Mouse (Mus musculus) C2C12 (cell line): Measurements from ENCODE around the gene Prss46. TPM values are rescaled to one million over a fixed set of nuclear protein-coding genes. Genes with fewer than 3 reads are reported as not detected.

Experiments used
- H3K27me3 ChIP-seq: one replicate; pipeline ENCODE4 v1.6.1; 2011; ENCODE audit not compliant: control insufficient read depth, insufficient read depth, insufficient read length
- H3K36me3 ChIP-seq: one replicate; pipeline ENCODE4 v1.6.1; 2011; ENCODE audit not compliant: control insufficient read depth, insufficient read depth
- H3K4me3 ChIP-seq: one replicate; pipeline ENCODE4 v1.5.1; 2011; ENCODE audit warnings: mild to moderate bottlenecking, control low read depth; ENCODE audit not compliant: poor library complexity, insufficient read depth, severe bottlenecking
- H3K79me2 ChIP-seq: one replicate; pipeline ENCODE4 v1.6.1; 2011; ENCODE audit not compliant: control insufficient read depth, insufficient read depth
- H3K79me3 ChIP-seq: one replicate; pipeline ENCODE4 v1.6.1; 2011; ENCODE audit warnings: low read depth, control low read depth
- H3ac ChIP-seq: one replicate; pipeline ENCODE3; 2011; ENCODE audit warnings: low read depth; ENCODE audit not compliant: control insufficient read depth, insufficient read length
- CEBPB ChIP-seq: IDR thresholded peaks from one replicate; pipeline ENCODE4 v1.6.1; 2011; ENCODE audit warnings: low read depth, mild to moderate bottlenecking, control low read depth, moderate library complexity
- CTCF ChIP-seq: IDR thresholded peaks from one replicate; pipeline ENCODE4 v1.5.1; 2011; ENCODE audit not compliant: control insufficient read depth, insufficient read depth, insufficient read length
- FOSL1 ChIP-seq: IDR thresholded peaks from one replicate; pipeline ENCODE4 v1.8.0; 2011; ENCODE audit warnings: mild to moderate bottlenecking, low read length; ENCODE audit not compliant: poor library complexity, insufficient read depth, severe bottlenecking
- MAX ChIP-seq: IDR thresholded peaks from one replicate; pipeline ENCODE4 v1.6.1; 2011; ENCODE audit warnings: mild to moderate bottlenecking, control low read depth
- MYOD1 ChIP-seq: IDR thresholded peaks from one replicate; pipeline ENCODE4 v1.6.1; 2011; ENCODE audit warnings: low read depth; ENCODE audit not compliant: control insufficient read depth, insufficient read length
- MYOG ChIP-seq: IDR thresholded peaks from one replicate; pipeline ENCODE4 v1.6.1; 2011; ENCODE audit not compliant: control insufficient read depth, insufficient read length; ENCODE audit errors: extremely low read depth
- USF1 ChIP-seq: IDR thresholded peaks from one replicate; pipeline ENCODE4 v1.6.1; 2011; ENCODE audit warnings: low read depth, mild to moderate bottlenecking, control low read depth, moderate library complexity
- polyA plus RNA-seq: library from polyadenylated mRNA; unstranded; fragments of >200 nt; fragmentation: generic; extraction: Trizol; gene quantifications from one replicate; pipeline ENCODE4 v1.2.1, GENCODE M21; 2012; ENCODE audit warnings: missing spikeins

The Prss46 gene
- polyA plus RNA-seq, 1 experiment, result 0.12 TPM

DNA sequence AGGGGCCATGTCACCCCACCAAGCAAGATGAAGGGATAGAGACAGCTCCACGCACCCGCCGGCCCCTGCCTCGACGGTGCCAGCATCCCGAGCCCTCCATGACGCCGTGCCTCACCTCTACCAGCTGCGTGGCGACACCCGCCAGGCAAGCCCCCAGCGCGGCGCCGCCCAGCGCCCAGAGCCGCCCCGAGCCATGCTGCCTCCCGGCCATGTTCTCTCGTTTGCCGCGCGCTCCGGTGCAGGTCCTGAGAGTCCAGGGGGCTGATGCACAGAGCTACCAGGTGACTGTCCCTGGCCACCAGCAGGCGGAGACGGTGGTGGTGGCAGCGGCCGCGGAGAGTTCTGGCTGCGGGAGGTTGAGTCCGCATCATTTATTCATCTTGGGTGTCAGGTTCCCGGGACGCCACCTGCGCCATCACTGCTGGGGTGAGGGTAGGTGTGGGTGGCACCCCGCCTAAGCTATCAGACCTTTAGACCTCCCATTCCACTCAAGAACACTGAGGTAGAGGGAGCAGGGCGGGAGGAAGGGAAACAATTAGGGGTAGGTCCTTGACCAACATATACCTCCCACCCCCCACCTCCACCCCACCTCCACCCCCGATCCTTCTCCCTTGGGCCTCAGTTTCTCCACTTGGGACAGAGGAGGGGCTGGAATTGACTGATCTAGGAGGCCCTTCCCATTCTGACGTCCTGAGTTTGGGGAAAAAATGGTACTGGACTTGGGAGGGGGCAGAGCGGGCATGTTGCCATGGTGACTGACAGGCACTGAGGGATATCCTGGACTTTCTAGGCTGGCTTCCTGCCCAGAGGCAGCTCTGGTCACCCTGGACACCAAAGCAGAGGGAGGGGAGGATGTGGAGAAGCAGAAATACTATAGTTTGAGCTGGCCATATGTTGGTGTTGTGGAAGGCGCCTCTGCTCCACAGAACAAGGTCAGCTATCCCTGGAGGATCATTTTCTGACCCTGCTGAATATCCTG is 29.7 kb downstream of the Prss46 start:
- TF ChIP-seq CEBPB, result no peak
- TF ChIP-seq USF1, result no peak
- TF ChIP-seq MYOG, result no peak
- TF ChIP-seq MYOD1, result no peak
- no peak for TF ChIP-seq FOSL1
- TF ChIP-seq CTCF, result no peak
- no peak for TF ChIP-seq MAX
- Histone ChIP-seq H3K4me3 (no peak overlapping the region), H3ac (no peak overlapping the region), H3K79me2 (no peaks in the 10 kb centered on the region), H3K27me3 (peaks cover 13% of the 10 kb centered on the region), H3K79me3 (no peaks in the 10 kb centered on the region), H3K36me3 (no peaks in the 10 kb centered on the region)

DNA sequence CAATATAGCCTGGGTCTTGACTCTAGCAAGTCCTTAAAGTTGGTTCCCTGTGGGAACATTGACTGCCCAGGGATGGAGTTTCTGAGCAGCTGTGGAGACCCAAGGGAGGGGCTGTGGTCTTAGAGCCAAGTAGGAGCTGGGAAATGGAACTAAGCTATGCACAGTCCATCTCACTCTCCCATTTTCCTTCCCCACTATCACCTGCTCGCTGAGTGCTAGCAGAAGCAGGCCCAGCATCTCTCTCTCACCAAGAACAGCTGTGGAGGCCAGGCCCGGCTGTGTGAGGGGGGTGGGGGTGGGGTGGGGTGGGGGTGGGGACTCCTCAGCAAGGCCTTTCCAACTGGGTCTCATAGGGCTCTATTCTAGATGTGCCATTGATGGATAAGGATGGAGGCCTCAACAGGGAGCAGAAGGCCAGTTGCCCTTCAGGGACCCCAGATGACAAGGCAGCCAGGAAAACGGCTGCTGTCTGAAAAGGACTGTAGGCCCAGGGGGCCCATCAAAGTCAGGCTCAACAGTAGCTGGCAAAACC is 30.4 kb downstream of the Prss46 start:
- no peaks in the 10 kb centered on the region for H3K79me3 ChIP-seq
- peaks cover 13% of the 10 kb centered on the region for H3K27me3 ChIP-seq
- no peak overlapping the region for H3ac ChIP-seq
- H3K36me3 ChIP-seq, result no peaks in the 10 kb centered on the region
- TF ChIP-seq MYOD1 (no peak), MAX (no peak), FOSL1 (no peak)
- no peaks in the 10 kb centered on the region for H3K79me2 ChIP-seq
- H3K4me3 ChIP-seq, result no peak overlapping the region

DNA sequence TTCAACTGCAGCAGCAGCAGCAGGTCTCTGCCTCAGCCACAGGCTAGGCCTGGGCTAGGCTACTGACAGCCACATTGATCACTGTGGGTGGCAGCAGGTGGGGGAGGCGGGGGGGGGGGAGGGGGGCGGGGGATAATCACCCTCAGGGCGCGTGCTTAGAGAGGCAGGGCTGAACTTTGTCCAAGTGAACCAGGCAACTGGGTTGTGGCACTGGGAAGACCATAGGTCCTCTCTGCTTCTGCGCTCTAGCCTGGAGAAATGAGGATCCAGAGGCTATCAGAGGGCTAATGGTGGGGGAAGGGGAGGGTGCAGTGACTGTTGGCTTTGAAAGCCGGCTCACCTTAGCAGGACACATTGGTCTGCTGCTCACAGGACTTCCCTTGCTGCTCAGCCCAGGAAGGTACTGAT is 31.0 kb downstream of the Prss46 start:
- Histone ChIP-seq H3K4me3 (no peak overlapping the region), H3ac (no peak overlapping the region), H3K79me3 (no peaks in the 10 kb centered on the region), H3K79me2 (no peaks in the 10 kb centered on the region), H3K36me3 (no peaks in the 10 kb centered on the region), H3K27me3 (peaks cover 13% of the 10 kb centered on the region)
- TF ChIP-seq CTCF (no peak), USF1 (no peak), MAX (no peak), FOSL1 (no peak), CEBPB (no peak), MYOD1 (no peak), MYOG (no peak)

DNA sequence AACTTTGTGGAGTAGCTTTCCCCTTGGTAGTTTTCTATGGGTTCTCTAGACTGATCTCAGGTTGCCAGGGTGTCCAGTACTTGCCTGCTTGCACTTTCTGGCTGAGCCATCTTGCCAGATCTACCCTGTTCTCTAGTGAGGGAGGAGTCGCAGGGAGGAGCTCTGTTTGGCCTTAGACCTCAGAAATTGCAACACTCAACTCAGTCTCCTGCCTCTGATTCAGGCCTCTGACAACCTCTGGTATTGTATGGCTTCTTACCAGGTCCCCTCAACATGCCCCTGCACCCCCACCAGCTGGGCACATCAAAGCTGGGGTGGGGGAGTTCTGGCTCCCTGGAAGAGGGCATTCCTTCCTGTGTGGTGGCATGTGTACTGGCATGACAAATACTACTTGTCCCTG is 33.0 kb downstream of the Prss46 start:
- H3K79me2 ChIP-seq, result no peaks in the 10 kb centered on the region
- no peaks in the 10 kb centered on the region for H3K79me3 ChIP-seq
- H3K4me3 ChIP-seq, result no peak overlapping the region
- no peaks in the 10 kb centered on the region for H3K36me3 ChIP-seq
- TF ChIP-seq CEBPB, result no peak
- TF ChIP-seq CTCF, result no peak
- no peak for TF ChIP-seq FOSL1
- TF ChIP-seq USF1, result no peak
- H3ac ChIP-seq, result no peak overlapping the region
- peaks cover 13% of the 10 kb centered on the region for H3K27me3 ChIP-seq

DNA sequence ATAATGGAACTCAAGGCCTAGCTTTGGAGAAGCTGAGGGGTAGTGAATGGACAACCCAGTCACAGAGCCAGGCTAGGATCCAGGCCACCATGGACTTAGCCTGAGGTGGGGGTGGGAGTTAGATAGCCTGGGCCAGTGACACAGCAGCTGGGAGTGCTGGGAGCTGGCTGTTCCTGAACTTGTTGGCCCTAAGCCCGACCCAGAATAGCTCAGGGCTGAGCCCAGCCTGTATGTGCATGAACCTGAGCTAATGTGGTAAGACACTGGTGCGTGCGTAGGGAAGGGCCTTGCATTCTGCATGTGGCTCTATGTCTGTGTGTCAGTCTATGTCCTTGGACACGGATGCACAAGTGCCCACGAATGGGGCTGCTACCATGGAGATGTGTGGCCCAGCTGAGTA is 33.6 kb downstream of the Prss46 start:
- no peaks in the 10 kb centered on the region for H3K79me2 ChIP-seq
- H3K4me3 ChIP-seq, result no peak overlapping the region
- peaks cover 12% of the 10 kb centered on the region for H3K27me3 ChIP-seq
- no peak overlapping the region for H3ac ChIP-seq
- no peaks in the 10 kb centered on the region for H3K36me3 ChIP-seq
- H3K79me3 ChIP-seq, result no peaks in the 10 kb centered on the region
- TF ChIP-seq MYOG (no peak), USF1 (no peak), FOSL1 (no peak), CEBPB (no peak), MYOD1 (no peak), CTCF (no peak), MAX (no peak)
